Mouse (Mus musculus): ENCODE results near the gene Cd40. TPM values are rescaled to one million over a fixed set of nuclear protein-coding genes. Genes with fewer than 3 reads are reported as not detected.

Cd40 gene
- polyA plus RNA-seq, 1 experiment, result 1.1 TPM

DNA sequence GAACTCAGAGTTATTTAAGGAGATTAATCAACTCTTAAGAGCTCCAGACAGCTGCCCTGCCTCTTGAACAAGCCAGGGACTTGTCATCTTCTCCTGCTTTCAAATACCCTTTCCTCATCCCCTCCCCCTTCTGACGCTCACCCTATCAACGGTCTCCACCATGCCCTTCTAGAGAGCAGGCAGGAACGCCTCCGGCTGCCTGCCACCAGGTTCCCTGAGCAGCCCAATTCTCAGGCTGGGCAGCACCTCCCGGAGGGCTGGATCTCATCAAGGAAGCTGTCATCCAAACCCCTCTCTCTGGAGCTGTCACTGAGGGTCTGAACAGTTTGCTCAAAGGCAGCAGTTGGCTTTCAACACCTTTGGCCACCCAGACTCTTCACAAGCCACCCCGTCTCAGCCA, 45.3 kb downstream of the Cd40 start:
- Histone ChIP-seq H3ac (ENCODE audit: control insufficient read depth, insufficient read length) (no peak overlapping the region), H3K79me2 (ENCODE audit: control insufficient read depth, insufficient read depth) (no peaks in the 10 kb centered on the region), H3K4me2 (ENCODE audit: low read depth) (no peak overlapping the region), H3K27me3 (ENCODE audit: control insufficient read depth, insufficient read depth, insufficient read length) (peaks cover 82% of the 10 kb centered on the region), H3K4me3 (no peak overlapping the region), H3K36me3 (ENCODE audit: control insufficient read depth, insufficient read depth) (no peaks in the 10 kb centered on the region)
- TF ChIP-seq MYOG (IDR thresholded peaks at IDR 0.05; ENCODE audit: control insufficient read depth in 1 of 3, insufficient read depth in 1 of 3, insufficient read length in 2 of 3, low read depth in 2 of 3) (no peak), MAX (IDR thresholded peaks at IDR 0.05; ENCODE audit: low read depth) (no peak), E2F4 (IDR thresholded peaks at IDR 0.05; ENCODE audit: insufficient read depth) (no peak), USF1 (IDR thresholded peaks at IDR 0.05; ENCODE audit: low read depth) (no peak), POLR2A (IDR thresholded peaks at IDR 0.05; ENCODE audit: insufficient read length, low read depth) (no peak), TCF3 (IDR thresholded peaks at IDR 0.05; ENCODE audit: insufficient read length, low read depth) (no peak), MYOD1 (IDR thresholded peaks at IDR 0.05; ENCODE audit: control insufficient read depth in 1 of 3, insufficient read length in 2 of 3, low read depth in 2 of 3) (no peak), TCF12 (IDR thresholded peaks at IDR 0.05; ENCODE audit: insufficient read depth, poor library complexity, severe bottlenecking) (no peak), CEBPB (IDR thresholded peaks at IDR 0.05; ENCODE audit: insufficient read depth, poor library complexity, severe bottlenecking) (no peak), POLR2AphosphoS2 (IDR thresholded peaks at IDR 0.05; ENCODE audit: insufficient read length, low read depth) (no peak), REST (IDR thresholded peaks at IDR 0.05; ENCODE audit: insufficient read depth, insufficient read length) (no peak), SRF (IDR thresholded peaks at IDR 0.05; ENCODE audit: control insufficient read depth, insufficient read length, low read depth) (no peak)

DNA sequence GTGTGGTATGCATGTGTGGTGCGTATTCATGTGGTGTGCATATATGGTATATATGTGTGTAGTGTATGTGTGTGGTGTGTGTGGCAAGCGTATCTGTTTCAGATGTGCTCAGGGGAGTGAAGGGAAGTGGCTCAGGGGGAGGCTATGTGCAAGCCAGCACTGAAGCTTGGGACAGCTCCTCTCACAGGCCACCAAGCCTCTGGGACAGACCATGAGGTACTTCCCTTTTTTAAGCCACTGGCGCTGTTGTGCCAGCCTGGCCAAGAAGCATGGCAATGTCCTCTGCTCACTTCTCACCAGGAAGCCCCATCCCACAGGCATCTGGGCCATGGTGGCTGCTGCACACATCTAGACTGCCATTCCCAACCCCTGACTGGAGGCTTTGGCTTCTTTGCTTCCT, 47.5 kb downstream of the Cd40 start:
- no peak overlapping the region for H3K4me2 ChIP-seq (ENCODE audit: low read depth)
- H3K27me3 ChIP-seq (ENCODE audit: control insufficient read depth, insufficient read depth, insufficient read length), result peaks cover 82% of the 10 kb centered on the region
- H3K79me2 ChIP-seq (ENCODE audit: control insufficient read depth, insufficient read depth), result no peaks in the 10 kb centered on the region
- H3K4me3 ChIP-seq, result no peak overlapping the region
- no peak for TF ChIP-seq SRF (IDR thresholded peaks at IDR 0.05; ENCODE audit: control insufficient read depth, insufficient read length, low read depth)
- TF ChIP-seq MAX (IDR thresholded peaks at IDR 0.05; ENCODE audit: low read depth), result no peak
- no peak for TF ChIP-seq MYOG (IDR thresholded peaks at IDR 0.05; ENCODE audit: control insufficient read depth in 1 of 3, insufficient read depth in 1 of 3, insufficient read length in 2 of 3, low read depth in 2 of 3)
- peak; percentile 40 for TF ChIP-seq REST (IDR thresholded peaks at IDR 0.05; ENCODE audit: insufficient read depth, insufficient read length)
- no peak for TF ChIP-seq USF1 (IDR thresholded peaks at IDR 0.05; ENCODE audit: low read depth)
- no peak overlapping the region for H3ac ChIP-seq (ENCODE audit: control insufficient read depth, insufficient read length)
- H3K36me3 ChIP-seq (ENCODE audit: control insufficient read depth, insufficient read depth), result no peaks in the 10 kb centered on the region

DNA sequence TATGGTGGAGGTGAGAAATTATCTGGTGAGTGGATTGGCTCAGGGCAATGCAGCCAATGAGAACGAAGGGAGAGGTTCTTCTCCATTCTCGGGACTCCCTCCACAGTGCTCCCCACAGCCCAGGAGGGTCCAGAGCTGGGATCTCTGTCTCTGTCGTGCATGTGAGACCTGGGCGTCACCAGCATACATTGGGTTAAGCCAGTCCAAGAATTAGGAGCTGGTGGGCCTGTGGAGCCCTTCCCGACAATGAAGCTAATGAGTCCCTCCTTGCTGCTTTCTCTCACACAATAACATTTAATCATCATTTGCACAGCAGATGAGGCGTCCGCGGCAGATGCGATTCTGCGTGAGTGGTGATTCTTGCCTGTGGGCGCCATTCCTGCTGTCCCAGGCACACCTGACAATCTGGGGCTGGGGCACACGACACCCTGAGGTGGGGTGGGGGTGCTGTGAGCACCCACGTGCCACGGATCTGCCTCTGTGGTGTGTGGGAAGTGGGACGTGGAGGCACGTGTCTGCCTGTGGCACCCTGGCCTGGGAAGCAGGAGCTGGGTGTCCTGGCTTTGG, 50.2 kb downstream of the Cd40 start:
- Histone ChIP-seq H3K36me3 (ENCODE audit: control insufficient read depth, insufficient read depth) (no peaks in the 10 kb centered on the region), H3K4me2 (ENCODE audit: low read depth) (no peak overlapping the region), H3K27me3 (ENCODE audit: control insufficient read depth, insufficient read depth, insufficient read length) (peaks cover 80% of the 10 kb centered on the region), H3K79me2 (ENCODE audit: control insufficient read depth, insufficient read depth) (no peaks in the 10 kb centered on the region), H3K4me3 (no peak overlapping the region), H3ac (ENCODE audit: control insufficient read depth, insufficient read length) (no peak overlapping the region)
- TF ChIP-seq MYOG (IDR thresholded peaks at IDR 0.05; ENCODE audit: control insufficient read depth in 1 of 3, insufficient read depth in 1 of 3, insufficient read length in 2 of 3, low read depth in 2 of 3) (no peak), E2F4 (IDR thresholded peaks at IDR 0.05; ENCODE audit: insufficient read depth) (no peak), USF1 (IDR thresholded peaks at IDR 0.05; ENCODE audit: low read depth) (no peak), TCF12 (IDR thresholded peaks at IDR 0.05; ENCODE audit: insufficient read depth, poor library complexity, severe bottlenecking) (no peak), MAX (IDR thresholded peaks at IDR 0.05; ENCODE audit: low read depth) (no peak), TCF3 (IDR thresholded peaks at IDR 0.05; ENCODE audit: insufficient read length, low read depth) (no peak), MYOD1 (IDR thresholded peaks at IDR 0.05; ENCODE audit: control insufficient read depth in 1 of 3, insufficient read length in 2 of 3, low read depth in 2 of 3) (no peak), REST (IDR thresholded peaks at IDR 0.05; ENCODE audit: insufficient read depth, insufficient read length) (no peak), POLR2A (IDR thresholded peaks at IDR 0.05; ENCODE audit: insufficient read length, low read depth) (no peak), POLR2AphosphoS2 (IDR thresholded peaks at IDR 0.05; ENCODE audit: insufficient read length, low read depth) (no peak), SRF (IDR thresholded peaks at IDR 0.05; ENCODE audit: control insufficient read depth, insufficient read length, low read depth) (no peak), CEBPB (IDR thresholded peaks at IDR 0.05; ENCODE audit: insufficient read depth, poor library complexity, severe bottlenecking) (no peak)

DNA sequence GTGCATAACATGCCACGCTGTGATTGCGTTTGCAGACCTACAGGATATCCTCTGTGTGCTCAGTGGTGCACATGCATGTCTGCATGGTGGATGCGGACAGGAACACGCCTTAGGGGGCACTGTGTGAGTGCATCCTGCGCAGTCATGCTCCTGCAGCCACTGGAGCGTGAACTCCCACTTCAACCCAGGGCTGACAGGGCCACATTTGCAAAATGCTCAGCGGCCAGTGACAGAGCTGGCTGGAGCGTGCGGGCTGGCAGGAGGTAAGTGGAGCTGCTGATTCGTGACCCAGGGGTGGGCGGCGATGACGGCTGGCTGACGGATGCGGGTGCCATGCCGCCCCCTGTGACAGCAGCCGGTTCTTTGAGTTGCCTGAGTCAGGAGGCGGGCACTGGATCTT, 51.2 kb downstream of the Cd40 start:
- TF ChIP-seq CEBPB (IDR thresholded peaks at IDR 0.05; ENCODE audit: insufficient read depth, poor library complexity, severe bottlenecking) (no peak), SRF (IDR thresholded peaks at IDR 0.05; ENCODE audit: control insufficient read depth, insufficient read length, low read depth) (no peak), POLR2A (IDR thresholded peaks at IDR 0.05; ENCODE audit: insufficient read length, low read depth) (no peak), E2F4 (IDR thresholded peaks at IDR 0.05; ENCODE audit: insufficient read depth) (no peak), TCF3 (IDR thresholded peaks at IDR 0.05; ENCODE audit: insufficient read length, low read depth) (no peak), MAX (IDR thresholded peaks at IDR 0.05; ENCODE audit: low read depth) (no peak), TCF12 (IDR thresholded peaks at IDR 0.05; ENCODE audit: insufficient read depth, poor library complexity, severe bottlenecking) (no peak), POLR2AphosphoS2 (IDR thresholded peaks at IDR 0.05; ENCODE audit: insufficient read length, low read depth) (no peak), USF1 (IDR thresholded peaks at IDR 0.05; ENCODE audit: low read depth) (no peak), REST (IDR thresholded peaks at IDR 0.05; ENCODE audit: insufficient read depth, insufficient read length) (no peak), MYOD1 (IDR thresholded peaks at IDR 0.05; ENCODE audit: control insufficient read depth in 1 of 3, insufficient read length in 2 of 3, low read depth in 2 of 3) (no peak), MYOG (IDR thresholded peaks at IDR 0.05; ENCODE audit: control insufficient read depth in 1 of 3, insufficient read depth in 1 of 3, insufficient read length in 2 of 3, low read depth in 2 of 3) (no peak)
- H3K27me3 ChIP-seq (ENCODE audit: control insufficient read depth, insufficient read depth, insufficient read length), result peaks cover 75% of the 10 kb centered on the region
- no peak overlapping the region for H3ac ChIP-seq (ENCODE audit: control insufficient read depth, insufficient read length)
- no peaks in the 10 kb centered on the region for H3K36me3 ChIP-seq (ENCODE audit: control insufficient read depth, insufficient read depth)
- no peak overlapping the region for H3K4me2 ChIP-seq (ENCODE audit: low read depth)
- H3K4me3 ChIP-seq, result no peak overlapping the region
- no peaks in the 10 kb centered on the region for H3K79me2 ChIP-seq (ENCODE audit: control insufficient read depth, insufficient read depth)
